ENCODE assay signal across 27 mouse cellular contexts in genomic region chr7:36786713-36787421, GRCm38 (mm10).
DNase-seq lines count a peak whose midpoint lies in the region; ATAC-seq and TF ChIP-seq lines count a peak whose summit lies in the region.
"Had no signal": no experiment of that assay in that cellular context is flagged by ENCODE, and none has a peak within 500 bp of the region (broad histone marks: within the 10 kb centered on the region; RNA-seq: fewer than 3 reads in every experiment).

No protein-coding gene starts in this region.

- H3K27me3 ChIP-seq in forebrain, postnatal 0 days (ENCODE audit: insufficient read depth, low read length) = no peaks in the 10 kb centered on the region
- no peaks in the 10 kb centered on the region for H3K27me3 ChIP-seq in forebrain, embryonic 10.5 days (ENCODE audit: poor library complexity, severe bottlenecking)
- no peaks in the 10 kb centered on the region for H3K27me3 ChIP-seq in intestine, embryonic 14.5 days (replicated peaks; ENCODE audit: control insufficient read depth, insufficient read depth, low read length)
- H3K27me3 ChIP-seq in stomach, embryonic 15.5 days (replicated peaks) = no peaks in the 10 kb centered on the region
- H3K27me3 ChIP-seq: CH12.LX; heart, embryonic 13.5 days; hindbrain, embryonic 15.5 days; liver, embryonic 12.5 days had no signal

- no peak overlapping the region for H3K4me2 ChIP-seq in forebrain, postnatal 0 days (ENCODE audit: low read depth)
- peak overlapping the region; percentile 27 for H3K4me2 ChIP-seq in intestine, embryonic 14.5 days (ENCODE audit: low read length)
- peak overlapping the region; percentile 29 for H3K4me2 ChIP-seq in stomach, embryonic 15.5 days
- H3K4me2 ChIP-seq: heart, embryonic 13.5 days; hindbrain, embryonic 15.5 days; liver, embryonic 12.5 days had no signal

- H3K4me1 ChIP-seq in forebrain, postnatal 0 days (ENCODE audit: insufficient read depth) = no peaks in the 10 kb centered on the region; the same call in 1 of the 2 replicates
- H3K4me1 ChIP-seq in forebrain, embryonic 10.5 days = peaks cover 18% of the 10 kb centered on the region
- H3K4me1 ChIP-seq in intestine, embryonic 14.5 days (replicated peaks; ENCODE audit: control insufficient read depth, insufficient read depth, low read length) = peaks cover 21% of the 10 kb centered on the region
- H3K4me1 ChIP-seq in stomach, embryonic 15.5 days = no peaks in the 10 kb centered on the region
- H3K4me1 ChIP-seq: heart, embryonic 13.5 days; hindbrain, embryonic 15.5 days; liver, embryonic 12.5 days had no signal

- H3K36me3 ChIP-seq in forebrain, postnatal 0 days (ENCODE audit: insufficient read depth) = no peaks in the 10 kb centered on the region
- no peaks in the 10 kb centered on the region for H3K36me3 ChIP-seq in forebrain, embryonic 10.5 days (replicated peaks)
- H3K36me3 ChIP-seq in intestine, embryonic 14.5 days (ENCODE audit: control insufficient read depth, insufficient read depth, low read length) = no peaks in the 10 kb centered on the region
- H3K36me3 ChIP-seq in stomach, embryonic 15.5 days = no peaks in the 10 kb centered on the region
- H3K36me3 ChIP-seq: heart, embryonic 13.5 days; hindbrain, embryonic 15.5 days; liver, embryonic 12.5 days had no signal

- WGBS in forebrain, postnatal 0 days = 60% methylated on average over 10 of the region's 10 CpGs
- WGBS in forebrain, embryonic 10.5 days = 87% methylated on average over 10 of the region's 10 CpGs
- 22% methylated on average over 10 of the region's 10 CpGs for WGBS in intestine, embryonic 14.5 days
- 21% methylated on average over 10 of the region's 10 CpGs for WGBS in stomach, embryonic 15.5 days

- no peak for TF ChIP-seq CTCF in forebrain, postnatal 0 days (IDR thresholded peaks at IDR 0.05; ENCODE audit: low read depth)

- peak; percentile 60 for ATAC-seq in forebrain, postnatal 0 days
- no peak; the same call in 1 of the 2 replicates for ATAC-seq in intestine, embryonic 14.5 days (replicated peaks; ENCODE audit: low FRiP score, low TSS enrichment, low read depth)
- peak; percentile 70 for ATAC-seq in stomach, embryonic 15.5 days (ENCODE audit: insufficient read depth, low FRiP score, low read depth)
- ATAC-seq: forebrain, embryonic 14.5 days; inflammation-experienced regulatory T-cells, adult 6 months; liver, embryonic 12.5 days; liver, postnatal 0 days had no signal

- no peak for DNase-seq in forebrain, postnatal 0 days
- no peak for DNase-seq in forebrain, embryonic 10.5 days (ENCODE audit: extremely low spot score, low spot score)
- DNase-seq in kidney, postnatal 4 days = peak; percentile 10 to 25
- no peak for DNase-seq in kidney, postnatal 14 days
- DNase-seq in intestine, embryonic 14.5 days (ENCODE audit: low spot score) = peak; percentile 58
- DNase-seq in adrenal gland, postnatal 10 days = no peak
- DNase-seq in frontal cortex, postnatal 25 days (ENCODE audit: low spot score in 2 of 2) = no peak
- DNase-seq: adrenal gland, adult 8-10 months; cerebellum, adult 8-10 months; cerebellum, postnatal 25 days; gastrocnemius, adult 2 months; gastrocnemius, postnatal 36 days; heart, adult 2 months; heart, postnatal 10 days; layer of hippocampus, postnatal 36 days; left cerebral cortex, postnatal 4 days; liver, postnatal 0 days; midbrain, embryonic 14.5 days; thymus, adult 18-20 months; thymus, postnatal 25 days had no signal

- no peak overlapping the region for H3K9ac ChIP-seq in forebrain, postnatal 0 days
- no peak overlapping the region for H3K9ac ChIP-seq in intestine, embryonic 14.5 days (ENCODE audit: low read length)
- no peak overlapping the region for H3K9ac ChIP-seq in stomach, embryonic 15.5 days
- H3K9ac ChIP-seq: heart, embryonic 13.5 days; hindbrain, embryonic 15.5 days; liver, embryonic 12.5 days; liver, postnatal 0 days had no signal

- H3K27ac ChIP-seq in forebrain, postnatal 0 days (ENCODE audit: low read depth, low read length) = no peak overlapping the region
- H3K27ac ChIP-seq in forebrain, embryonic 10.5 days = no peak overlapping the region
- peak overlapping the region; percentile 78 for H3K27ac ChIP-seq in intestine, embryonic 14.5 days (ENCODE audit: low read depth)
- H3K27ac ChIP-seq in stomach, embryonic 15.5 days = peak overlapping the region; percentile 75
- H3K27ac ChIP-seq: heart, adult 2 months; heart, embryonic 13.5 days; hindbrain, embryonic 15.5 days; liver, embryonic 12.5 days had no signal

- H3K9me3 ChIP-seq in forebrain, postnatal 0 days (ENCODE audit: low read length) = no peaks in the 10 kb centered on the region
- no peaks in the 10 kb centered on the region for H3K9me3 ChIP-seq in forebrain, embryonic 10.5 days
- H3K9me3 ChIP-seq in intestine, embryonic 14.5 days (ENCODE audit: control insufficient read depth, low read length) = no peaks in the 10 kb centered on the region
- H3K9me3 ChIP-seq in stomach, embryonic 15.5 days = no peaks in the 10 kb centered on the region
- H3K9me3 ChIP-seq: hindbrain, embryonic 15.5 days; liver, embryonic 12.5 days had no signal

- H3K4me3 ChIP-seq in forebrain, postnatal 0 days (ENCODE audit: low read depth, low read length) = no peak overlapping the region
- H3K4me3 ChIP-seq in forebrain, embryonic 10.5 days = no peak overlapping the region
- no peak overlapping the region for H3K4me3 ChIP-seq in intestine, embryonic 14.5 days (ENCODE audit: low read depth, low read length)
- no peak overlapping the region for H3K4me3 ChIP-seq in stomach, embryonic 15.5 days (replicated peaks)
- H3K4me3 ChIP-seq: heart, adult 2 months; heart, embryonic 13.5 days; hindbrain, embryonic 15.5 days; liver, embryonic 12.5 days had no signal

Comparison
In these comparisons a context has a peak if more than half of its experiments do, and no peak if none do; other contexts are left out.
1. DNase-seq: peak in kidney, postnatal 4 days (2 of 2) and intestine, embryonic 14.5 days (single experiment); none in forebrain, postnatal 0 days (single experiment), forebrain, embryonic 10.5 days (single experiment), kidney, postnatal 14 days (single experiment), adrenal gland, postnatal 10 days (single experiment) and frontal cortex, postnatal 25 days (0 of 2).
2. H3K27ac ChIP-seq: peak in intestine, embryonic 14.5 days (single experiment) and stomach, embryonic 15.5 days (single experiment); none in forebrain, postnatal 0 days (single experiment) and forebrain, embryonic 10.5 days (single experiment).